Mouse (Mus musculus): ENCODE measurements around the gene Taf12. TPM values are rescaled to one million over a fixed set of nuclear protein-coding genes. Genes with fewer than 3 reads are reported as not detected.
A peak's percentile ranks its signal among the peaks of the same experiment; 100 is the strongest.
"Not testable (repeated sequence)": the region's sequence is repeated elsewhere in the genome, so short reads cannot be mapped to it uniquely, and the experiment has no call there.

Gene Taf12
- polyA plus RNA-seq, 1 experiment from 2014 or later: 38.1 TPM

DNA sequence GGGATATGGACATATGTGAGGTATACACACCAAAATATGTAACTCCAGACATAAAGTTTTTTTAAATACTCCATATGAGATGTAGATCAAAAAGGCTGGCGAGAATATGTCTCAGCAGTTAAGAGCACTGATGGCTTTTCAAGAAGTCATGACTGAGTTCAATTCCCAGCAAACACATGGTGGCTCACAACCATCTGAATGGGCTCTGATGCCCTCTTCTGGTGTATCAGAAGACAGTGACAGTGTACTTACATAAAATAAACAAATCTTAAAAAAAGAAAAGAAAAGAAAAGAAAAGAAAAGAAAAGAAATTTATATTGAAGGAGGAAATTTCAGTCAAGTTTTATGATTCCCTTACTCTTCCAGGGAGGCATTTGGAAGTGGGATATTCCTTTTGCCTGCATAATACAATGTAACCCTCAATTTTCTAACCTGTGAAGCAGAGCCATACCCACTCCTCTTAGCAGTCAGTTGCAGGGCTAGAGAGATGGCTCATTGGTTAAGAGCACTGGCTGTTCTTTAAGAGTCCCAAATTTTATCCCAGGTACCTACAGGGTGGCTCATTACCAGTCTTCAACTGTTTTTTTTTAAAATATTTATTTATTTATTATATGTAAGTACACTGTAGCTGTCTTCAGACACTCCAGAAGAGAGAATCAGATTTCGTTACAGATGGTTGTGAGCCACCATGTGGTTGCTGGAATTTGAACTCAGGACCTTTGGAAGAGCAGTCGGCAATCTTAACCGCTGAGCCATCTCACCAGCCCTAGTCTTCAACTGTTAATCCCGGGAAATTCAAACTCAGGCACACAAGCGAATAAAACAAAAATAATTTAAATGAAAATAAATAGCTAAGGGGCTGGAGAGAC, 5.1 kb upstream of the Taf12 start:
- DNase-seq (ENCODE audit: low spot score) (peak; percentile 60), ATAC-seq (replicated peaks; ENCODE audit: low FRiP score, low read depth) (no peak)
- 7% methylated on average over 6 of the region's 6 CpGs for WGBS

DNA sequence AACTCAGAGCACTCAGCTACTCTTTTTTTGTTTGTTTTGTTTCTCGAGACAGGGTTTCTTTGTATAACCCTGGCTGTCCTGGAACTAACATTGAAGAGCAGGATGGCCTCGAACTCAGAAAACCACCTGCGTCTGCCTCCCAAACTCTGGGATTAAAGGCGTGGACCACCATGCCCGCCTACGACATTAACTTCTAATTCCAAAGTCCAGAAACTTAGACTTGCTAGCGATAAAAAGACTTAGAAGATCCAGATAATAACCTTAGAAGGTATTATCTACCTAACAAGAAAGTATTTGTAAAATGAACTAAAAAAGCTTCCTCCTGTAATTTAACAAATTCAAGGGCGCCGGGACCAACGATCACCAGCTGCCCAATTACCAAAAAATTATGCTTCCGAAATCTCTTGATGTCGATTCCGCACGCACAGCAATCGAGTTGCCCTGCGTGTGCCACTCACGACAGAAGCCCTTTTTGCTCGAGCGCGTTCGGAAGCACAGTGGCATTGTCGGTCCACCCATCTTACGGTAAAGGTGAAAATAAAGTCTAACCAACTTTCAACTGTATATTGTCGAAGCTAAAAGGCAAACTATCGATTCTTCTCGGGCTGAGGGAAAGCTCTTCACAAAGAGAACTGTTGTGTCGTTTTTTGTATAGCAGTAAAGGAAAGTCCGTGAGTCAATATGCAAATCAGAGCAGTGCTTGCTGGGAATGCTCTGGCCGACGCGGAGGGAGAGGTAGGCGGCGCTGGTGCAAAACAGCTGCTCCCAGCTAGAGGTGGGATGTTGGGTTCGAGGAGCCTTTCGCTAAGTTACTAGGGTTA, 4.2 kb upstream of the Taf12 start:
- WGBS: under 1% methylated on average over 35 of the region's 35 CpGs
- H3K4me1 ChIP-seq (replicated peaks; ENCODE audit: insufficient read depth, low read length): peaks cover 8% of the 10 kb centered on the region; the same call in 1 of the 2 replicates
- peak overlapping the region; percentile 20 for H3K4me3 ChIP-seq (replicated peaks; ENCODE audit: low read depth, low read length)
- TF ChIP-seq CTCF (IDR thresholded peaks at IDR 0.05; ENCODE audit: low read depth): peak; percentile 72
- ATAC-seq (replicated peaks; ENCODE audit: low FRiP score, low read depth) (peak; percentile 69), DNase-seq (ENCODE audit: low spot score) (peak; percentile 97)
- H3K9ac ChIP-seq (ENCODE audit: low read depth, low read length): peak overlapping the region; percentile 60
- peak overlapping the region; percentile 90 for H3K27ac ChIP-seq
- H3K27me3 ChIP-seq (ENCODE audit: insufficient read depth, low read length): no peaks in the 10 kb centered on the region
- no peaks in the 10 kb centered on the region for H3K36me3 ChIP-seq (ENCODE audit: insufficient read depth, low read length)
- peak overlapping the region; percentile 58 for H3K4me2 ChIP-seq (ENCODE audit: low read length)
- no peaks in the 10 kb centered on the region for H3K9me3 ChIP-seq (replicated peaks; ENCODE audit: low read length)

More for the DNA sequence above, 5.1 kb upstream of the Taf12 start:
- H3K4me3 ChIP-seq (replicated peaks; ENCODE audit: low read depth, low read length): no peak overlapping the region
- H3K9ac ChIP-seq (ENCODE audit: low read depth, low read length): no peak overlapping the region
- H3K4me2 ChIP-seq (ENCODE audit: low read length): no peak overlapping the region; the same call in 1 of the 2 replicates
- H3K36me3 ChIP-seq (ENCODE audit: insufficient read depth, low read length): no peaks in the 10 kb centered on the region
- TF ChIP-seq CTCF (IDR thresholded peaks at IDR 0.05; ENCODE audit: low read depth): peak; percentile 68
- no peaks in the 10 kb centered on the region for H3K9me3 ChIP-seq (replicated peaks; ENCODE audit: low read length)
- H3K27me3 ChIP-seq (ENCODE audit: insufficient read depth, low read length): no peaks in the 10 kb centered on the region
- peaks cover 8% of the 10 kb centered on the region; the same call in 1 of the 2 replicates for H3K4me1 ChIP-seq (replicated peaks; ENCODE audit: insufficient read depth, low read length)
- H3K27ac ChIP-seq: peak overlapping the region; percentile 90; the same call in 1 of the 2 replicates

DNA sequence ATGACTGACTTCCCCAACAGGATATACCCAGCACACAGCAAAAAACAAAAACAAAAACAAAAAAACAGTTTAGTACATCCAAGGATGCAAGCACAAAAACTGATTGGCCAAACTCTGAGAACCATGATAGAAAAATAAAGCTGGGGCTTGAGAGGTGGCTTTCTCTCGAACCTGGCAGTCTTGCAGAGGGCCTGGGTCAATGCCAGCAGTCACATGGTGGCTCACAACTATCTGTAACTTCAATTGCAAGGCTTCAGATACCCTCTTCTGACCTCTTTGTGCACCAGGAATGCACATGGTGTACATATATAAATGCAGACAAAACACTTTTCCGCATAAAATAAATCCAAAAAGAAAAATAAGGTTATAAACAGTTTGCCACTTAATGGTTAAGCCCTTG, 1.0 kb upstream of the Taf12 start:
- WGBS: 52% methylated on average over 2 of the region's 2 CpGs
- peaks cover 8% of the 10 kb centered on the region; the same call in 1 of the 2 replicates for H3K4me1 ChIP-seq (replicated peaks; ENCODE audit: insufficient read depth, low read length)
- peak overlapping the region; percentile 88 for H3K9ac ChIP-seq (ENCODE audit: low read depth, low read length)
- ATAC-seq (replicated peaks; ENCODE audit: low FRiP score, low read depth): no peak
- TF ChIP-seq CTCF (IDR thresholded peaks at IDR 0.05; ENCODE audit: low read depth): no peak
- H3K9me3 ChIP-seq (replicated peaks; ENCODE audit: low read length): no peaks in the 10 kb centered on the region
- no peaks in the 10 kb centered on the region for H3K27me3 ChIP-seq (ENCODE audit: insufficient read depth, low read length)
- peak overlapping the region; percentile 95; the same call in 1 of the 2 replicates for H3K27ac ChIP-seq
- no peak overlapping the region for H3K4me3 ChIP-seq (replicated peaks; ENCODE audit: low read depth, low read length)
- DNase-seq (ENCODE audit: low spot score): no peak
- no peaks in the 10 kb centered on the region for H3K36me3 ChIP-seq (ENCODE audit: insufficient read depth, low read length)
- H3K4me2 ChIP-seq (ENCODE audit: low read length): peak overlapping the region; percentile 93

DNA sequence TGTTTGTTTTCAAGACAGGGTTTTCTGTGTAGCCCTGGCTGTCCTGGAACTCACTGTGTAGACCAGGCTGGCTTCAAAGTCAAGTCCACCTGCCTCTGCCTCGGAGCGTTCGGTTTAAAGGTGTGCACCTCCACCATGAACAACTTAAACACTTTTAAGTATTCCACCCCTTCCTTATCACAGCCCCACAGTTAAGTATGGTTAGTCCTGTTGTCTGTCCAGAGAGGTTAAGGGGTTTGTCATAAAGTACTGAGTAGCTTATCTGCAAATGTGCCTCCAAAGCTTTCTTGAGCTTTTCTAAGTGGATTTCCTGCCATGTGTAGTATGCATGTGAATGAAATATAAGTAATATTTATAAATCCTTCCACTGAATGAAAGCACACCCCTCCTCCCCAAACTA, 1.8 kb downstream of the Taf12 start:
- H3K4me2 ChIP-seq (ENCODE audit: low read length): no peak overlapping the region
- no peaks in the 10 kb centered on the region for H3K36me3 ChIP-seq (ENCODE audit: insufficient read depth, low read length)
- ATAC-seq (replicated peaks; ENCODE audit: low FRiP score, low read depth): no peak
- no peak for DNase-seq (ENCODE audit: low spot score)
- H3K9ac ChIP-seq (ENCODE audit: low read depth, low read length): no peak overlapping the region
- H3K9me3 ChIP-seq (replicated peaks; ENCODE audit: low read length): no peaks in the 10 kb centered on the region
- H3K4me3 ChIP-seq (replicated peaks; ENCODE audit: low read depth, low read length): no peak overlapping the region
- H3K27me3 ChIP-seq (ENCODE audit: insufficient read depth, low read length): no peaks in the 10 kb centered on the region
- H3K4me1 ChIP-seq (replicated peaks; ENCODE audit: insufficient read depth, low read length): peaks cover 8% of the 10 kb centered on the region; the same call in 1 of the 2 replicates
- H3K27ac ChIP-seq: no peak overlapping the region
- TF ChIP-seq CTCF (IDR thresholded peaks at IDR 0.05; ENCODE audit: low read depth): no peak
- WGBS: 90% methylated on average over 3 of the region's 3 CpGs

DNA sequence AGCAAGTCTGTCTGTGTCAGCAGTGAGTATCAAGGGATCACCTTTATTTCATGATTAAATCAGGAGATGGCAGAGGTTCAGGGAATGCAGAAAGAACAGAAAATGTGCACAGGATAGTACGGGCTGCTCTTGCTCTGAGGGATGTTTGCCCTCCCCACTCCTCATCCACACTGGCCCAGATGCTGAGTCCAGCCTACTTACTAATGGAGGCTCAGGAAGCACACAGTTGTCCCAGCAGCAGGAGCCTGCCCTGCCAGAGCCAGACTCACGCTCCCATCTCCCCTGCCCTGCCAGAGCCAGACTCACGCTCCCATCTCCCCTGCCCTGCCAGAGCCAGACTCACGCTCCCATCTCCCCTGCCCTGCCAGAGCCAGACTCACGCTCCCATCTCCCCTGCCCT, 14.7 kb downstream of the Taf12 start:
- not testable (repeated sequence) for H3K9ac ChIP-seq (ENCODE audit: low read depth, low read length); H3K4me3 ChIP-seq (replicated peaks; ENCODE audit: low read depth, low read length); H3K4me2 ChIP-seq (ENCODE audit: low read length); H3K27ac ChIP-seq; H3K4me1 ChIP-seq (replicated peaks; ENCODE audit: insufficient read depth, low read length); ATAC-seq (replicated peaks; ENCODE audit: low FRiP score, low read depth); H3K27me3 ChIP-seq (ENCODE audit: insufficient read depth, low read length); DNase-seq (ENCODE audit: low spot score); H3K9me3 ChIP-seq (replicated peaks; ENCODE audit: low read length)
- 83% methylated on average over 3 of the region's 5 CpGs for WGBS
- H3K36me3 ChIP-seq (ENCODE audit: insufficient read depth, low read length): peaks cover 10% of the 10 kb centered on the region; the same call in 1 of the 2 replicates

DNA sequence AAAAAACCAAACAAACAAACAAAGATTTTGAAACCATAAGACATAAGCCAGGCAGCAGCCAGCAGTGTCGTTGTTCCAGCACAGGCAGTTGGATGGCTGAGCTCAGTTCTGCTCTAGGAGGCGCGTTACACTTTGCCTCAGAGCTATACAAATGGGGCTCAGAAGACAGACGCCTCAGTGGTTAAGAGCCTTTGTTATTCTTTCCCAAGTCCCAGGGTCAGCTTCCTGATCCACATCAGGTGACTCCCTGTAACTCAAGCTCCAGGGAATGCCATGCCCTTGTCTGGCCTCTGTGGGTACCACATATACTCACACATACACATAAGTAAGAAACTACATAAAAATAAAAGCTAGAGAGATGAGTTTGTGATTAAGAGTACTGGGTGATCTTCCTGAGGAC, 16.9 kb downstream of the Taf12 start:
- H3K4me2 ChIP-seq (ENCODE audit: low read length): no peak overlapping the region
- H3K4me1 ChIP-seq (replicated peaks; ENCODE audit: insufficient read depth, low read length): no peaks in the 10 kb centered on the region
- no peak overlapping the region for H3K9ac ChIP-seq (ENCODE audit: low read depth, low read length)
- H3K4me3 ChIP-seq (replicated peaks; ENCODE audit: low read depth, low read length): no peak overlapping the region
- WGBS: 75% methylated on average over 4 of the region's 4 CpGs
- H3K9me3 ChIP-seq (replicated peaks; ENCODE audit: low read length): no peaks in the 10 kb centered on the region
- DNase-seq (ENCODE audit: low spot score): no peak
- H3K36me3 ChIP-seq (ENCODE audit: insufficient read depth, low read length): peaks cover 10% of the 10 kb centered on the region; the same call in 1 of the 2 replicates
- no peak for ATAC-seq (replicated peaks; ENCODE audit: low FRiP score, low read depth)
- no peaks in the 10 kb centered on the region for H3K27me3 ChIP-seq (ENCODE audit: insufficient read depth, low read length)
- TF ChIP-seq CTCF (IDR thresholded peaks at IDR 0.05; ENCODE audit: low read depth): no peak
- H3K27ac ChIP-seq: no peak overlapping the region
